Mouse (Mus musculus): ENCODE data around the gene Gm7030. TPM values are rescaled to one million over a fixed set of nuclear protein-coding genes. Genes with fewer than 3 reads are reported as not detected.
A peak's percentile ranks its signal among the peaks of the same experiment; 100 is the strongest.
"Not testable (repeated sequence)": the region's sequence is repeated elsewhere in the genome, so short reads cannot be mapped to it uniquely, and the experiment has no call there.

Gm7030 gene
- polyA plus RNA-seq, 1 experiment from 2014 or later = not detected

DNA sequence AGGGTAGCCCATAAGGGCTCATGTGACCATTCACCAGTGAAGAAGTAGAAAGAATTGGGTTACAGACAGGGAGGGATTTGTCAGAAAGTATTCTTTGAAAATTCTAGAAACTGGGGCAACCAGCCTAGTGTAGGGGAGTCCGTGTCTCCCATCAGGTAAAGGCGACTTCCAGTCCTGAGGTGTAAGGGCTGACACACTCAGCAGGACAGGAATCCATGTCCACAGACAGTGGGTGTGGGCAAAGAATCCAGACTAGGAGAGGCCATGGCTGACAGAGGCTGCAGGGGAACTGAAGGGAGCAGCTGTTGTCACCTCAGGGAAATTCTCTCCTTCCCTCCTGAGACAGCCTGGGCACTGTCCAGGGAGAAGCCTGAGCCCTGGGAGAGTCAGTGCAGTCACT is 37.7 kb upstream of the Gm7030 start:
- WGBS = 19% methylated on average over 2 of the region's 2 CpGs
- not testable (repeated sequence) for H3K4me1 ChIP-seq (ENCODE audit: control insufficient read depth, insufficient read depth, low read length); H3K4me3 ChIP-seq (ENCODE audit: low read depth, low read length); H3K9me3 ChIP-seq (replicated peaks; ENCODE audit: control insufficient read depth, low read length, poor library complexity, severe bottlenecking); H3K27ac ChIP-seq (ENCODE audit: low read length); H3K4me2 ChIP-seq (ENCODE audit: low read length); H3K9ac ChIP-seq (ENCODE audit: low read depth, low read length); ATAC-seq; H3K36me3 ChIP-seq (ENCODE audit: control insufficient read depth, insufficient read depth, low read length)
- peaks cover 66% of the 10 kb centered on the region for H3K27me3 ChIP-seq (ENCODE audit: control insufficient read depth, insufficient read depth, low read depth, low read length)

GRCm38 (mm10) chr17:36161129-36162051 is 32.2 kb upstream of the Gm7030 start:
- no peaks in the 10 kb centered on the region for H3K9me3 ChIP-seq (replicated peaks; ENCODE audit: control insufficient read depth, low read length, poor library complexity, severe bottlenecking)
- H3K9ac ChIP-seq (ENCODE audit: low read depth, low read length) = no peak overlapping the region
- H3K4me2 ChIP-seq (ENCODE audit: low read length) = peak overlapping the region; percentile 27; the same call in 1 of the 2 replicates
- WGBS = 1% methylated on average over 55 of the region's 56 CpGs
- no peak for ATAC-seq
- H3K27ac ChIP-seq (ENCODE audit: low read length) = no peak overlapping the region
- peak overlapping the region; percentile 1; the same call in 1 of the 2 replicates for H3K4me3 ChIP-seq (ENCODE audit: low read depth, low read length)
- H3K4me1 ChIP-seq (ENCODE audit: control insufficient read depth, insufficient read depth, low read length) = peaks cover 3% of the 10 kb centered on the region; the same call in 1 of the 2 replicates
- no peaks in the 10 kb centered on the region for H3K36me3 ChIP-seq (ENCODE audit: control insufficient read depth, insufficient read depth, low read length)
- peaks cover 59% of the 10 kb centered on the region for H3K27me3 ChIP-seq (ENCODE audit: control insufficient read depth, insufficient read depth, low read depth, low read length)

DNA sequence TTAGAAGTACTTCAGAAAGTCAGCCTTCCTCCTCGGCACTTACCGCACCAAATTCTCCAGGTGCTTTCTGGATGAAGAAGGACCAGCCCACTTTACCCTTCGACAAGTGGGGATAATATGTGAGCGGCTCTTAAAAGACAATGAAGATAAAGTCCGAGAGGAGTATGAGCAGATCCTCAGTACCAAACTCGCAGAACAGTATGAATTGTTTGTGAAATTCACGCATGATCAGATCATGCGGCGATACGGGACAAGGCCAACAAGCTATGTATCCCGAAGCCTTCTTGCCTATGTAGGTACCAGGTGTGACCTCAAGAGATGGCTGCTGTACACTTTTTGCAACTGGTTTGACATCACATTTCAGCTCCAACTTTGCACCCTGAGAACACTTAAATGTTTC is 29.0 kb upstream of the Gm7030 start:
- Histone ChIP-seq H3K27me3 (ENCODE audit: control insufficient read depth, insufficient read depth, low read depth, low read length) (peaks cover 38% of the 10 kb centered on the region), H3K4me2 (ENCODE audit: low read length) (peak overlapping the region; percentile 57), H3K4me3 (ENCODE audit: low read depth, low read length) (peak overlapping the region; percentile 29; the same call in 1 of the 2 replicates)
- WGBS = 11% methylated on average over 11 of the region's 11 CpGs
- not testable (repeated sequence) for H3K9me3 ChIP-seq (replicated peaks; ENCODE audit: control insufficient read depth, low read length, poor library complexity, severe bottlenecking); H3K27ac ChIP-seq (ENCODE audit: low read length); H3K4me1 ChIP-seq (ENCODE audit: control insufficient read depth, insufficient read depth, low read length); H3K9ac ChIP-seq (ENCODE audit: low read depth, low read length); ATAC-seq; H3K36me3 ChIP-seq (ENCODE audit: control insufficient read depth, insufficient read depth, low read length)

DNA sequence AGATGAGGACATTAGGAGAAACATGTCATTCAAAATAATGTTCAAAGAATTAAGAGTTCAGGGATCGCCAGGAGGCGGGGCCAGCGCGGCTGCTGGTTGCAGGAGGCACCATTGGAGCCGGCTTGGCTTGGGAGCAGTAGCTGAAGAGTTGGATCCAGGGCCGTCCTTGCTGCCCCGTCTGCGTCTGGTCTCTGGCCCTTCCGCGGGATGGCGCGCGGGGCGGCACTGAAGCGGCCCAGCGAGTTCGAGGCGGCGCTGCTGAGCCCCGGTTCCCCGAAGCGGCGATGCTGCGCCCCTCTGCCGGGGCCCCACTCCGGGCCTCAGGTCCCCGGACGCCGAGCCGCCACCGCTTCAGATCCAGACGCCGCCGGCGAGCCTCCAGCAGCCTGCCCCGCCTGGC is 28.6 kb upstream of the Gm7030 start:
- peak overlapping the region; percentile 29 for H3K4me3 ChIP-seq (ENCODE audit: low read depth, low read length)
- peak overlapping the region; percentile 57 for H3K4me2 ChIP-seq (ENCODE audit: low read length)
- H3K9me3 ChIP-seq (replicated peaks; ENCODE audit: control insufficient read depth, low read length, poor library complexity, severe bottlenecking); H3K36me3 ChIP-seq (ENCODE audit: control insufficient read depth, insufficient read depth, low read length); H3K27ac ChIP-seq (ENCODE audit: low read length); H3K4me1 ChIP-seq (ENCODE audit: control insufficient read depth, insufficient read depth, low read length); ATAC-seq: not testable (repeated sequence)
- H3K27me3 ChIP-seq (ENCODE audit: control insufficient read depth, insufficient read depth, low read depth, low read length) = peaks cover 37% of the 10 kb centered on the region
- H3K9ac ChIP-seq (ENCODE audit: low read depth, low read length) = 0 out of 2 replicates have a peak overlapping the region, but pooled peaks have one; percentile 6
- under 1% methylated on average over 36 of the region's 36 CpGs for WGBS

DNA sequence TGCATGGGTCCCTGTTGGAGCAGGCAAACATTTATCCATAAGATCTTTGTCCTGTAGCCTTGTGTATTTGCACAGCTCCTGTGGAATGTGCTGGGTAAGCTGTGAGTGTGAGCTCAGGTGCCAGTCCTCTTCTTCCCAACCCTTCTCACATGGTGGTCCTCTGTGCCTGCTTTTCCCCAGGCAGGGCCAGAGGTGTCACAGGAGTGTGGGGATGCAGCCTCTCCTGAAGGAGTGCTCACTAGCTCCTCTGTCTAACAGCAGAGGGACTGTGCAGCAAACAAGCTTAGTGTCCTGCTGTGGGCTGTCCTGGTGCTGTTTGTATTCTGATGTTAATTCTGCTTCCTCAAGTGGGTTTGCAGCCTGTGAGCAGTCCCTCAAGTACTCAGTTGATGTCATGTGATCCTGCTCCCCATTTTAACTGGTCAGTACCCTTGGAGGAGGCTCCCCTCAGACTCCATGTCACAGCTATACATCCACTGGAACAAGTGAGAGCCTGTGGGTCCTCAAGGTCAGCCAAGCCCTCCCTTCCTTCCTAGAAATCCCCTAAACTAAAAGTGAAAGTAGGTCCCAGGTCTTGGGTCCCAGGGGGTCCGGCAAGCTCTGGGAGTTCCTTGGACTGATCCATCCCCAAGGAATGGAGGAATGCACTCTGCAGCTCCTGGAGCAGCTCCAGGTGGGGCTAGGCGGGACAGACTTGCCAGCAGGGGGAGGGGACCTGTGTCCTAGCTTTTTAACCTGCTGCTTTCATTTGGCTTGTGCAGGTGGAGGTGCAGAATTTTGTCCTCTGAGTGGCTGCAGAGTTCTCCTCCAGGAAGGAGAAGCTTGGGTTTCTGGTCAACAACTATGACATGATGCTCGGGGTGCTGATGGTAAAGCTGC is 25.3 kb upstream of the Gm7030 start:
- Histone ChIP-seq H3K27me3 (ENCODE audit: control insufficient read depth, insufficient read depth, low read depth, low read length) (peaks cover 17% of the 10 kb centered on the region), H3K4me2 (ENCODE audit: low read length) (no peak overlapping the region), H3K4me3 (ENCODE audit: low read depth, low read length) (no peak overlapping the region), H3K36me3 (ENCODE audit: control insufficient read depth, insufficient read depth, low read length) (no peaks in the 10 kb centered on the region), H3K9me3 (replicated peaks; ENCODE audit: control insufficient read depth, low read length, poor library complexity, severe bottlenecking) (no peaks in the 10 kb centered on the region), H3K27ac (ENCODE audit: low read length) (no peak overlapping the region), H3K9ac (ENCODE audit: low read depth, low read length) (no peak overlapping the region), H3K4me1 (ENCODE audit: control insufficient read depth, insufficient read depth, low read length) (peaks cover 3% of the 10 kb centered on the region; the same call in 1 of the 2 replicates)
- WGBS = 15% methylated on average over 3 of the region's 3 CpGs
- no peak for ATAC-seq

DNA sequence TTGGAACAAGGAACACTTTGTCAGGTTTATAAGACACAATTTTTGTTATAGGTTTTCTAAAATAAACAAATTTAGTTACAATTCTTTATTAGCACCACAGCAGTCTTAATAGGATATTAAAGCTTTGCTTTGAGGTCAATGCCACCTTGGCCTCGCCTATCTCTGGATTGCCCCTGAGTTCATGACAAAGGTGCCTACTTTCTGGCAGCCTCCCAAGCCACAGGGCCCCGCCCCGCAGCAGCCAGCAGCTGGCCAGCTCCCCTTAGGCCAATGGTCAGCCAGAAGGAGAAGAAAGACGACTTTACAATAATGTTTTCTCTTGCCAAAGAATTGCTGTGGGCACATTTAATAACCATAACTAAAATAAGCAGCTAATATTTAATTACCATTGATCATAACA is 22.0 kb upstream of the Gm7030 start:
- WGBS = 40% methylated on average over 4 of the region's 4 CpGs
- not testable (repeated sequence) for ATAC-seq; H3K4me2 ChIP-seq (ENCODE audit: low read length)

DNA sequence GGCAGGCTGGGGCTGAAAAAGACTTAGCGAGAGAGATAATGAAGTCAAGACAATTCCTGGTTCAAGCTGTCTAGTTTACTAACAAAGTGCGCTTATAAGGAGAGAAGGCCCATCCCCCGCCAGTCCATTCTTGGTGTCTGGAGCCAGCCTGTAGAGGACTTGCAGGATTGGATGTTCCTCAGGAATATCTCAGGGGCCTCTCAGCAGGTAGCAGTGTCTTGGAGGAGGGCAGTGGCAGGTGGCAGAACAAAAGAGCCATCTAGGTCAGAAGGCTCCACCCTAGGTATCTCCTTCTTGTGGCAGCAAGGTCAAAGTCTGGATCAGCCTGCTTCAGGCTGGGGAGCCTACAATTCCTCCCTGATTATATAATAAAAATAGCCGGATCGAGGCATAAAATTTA is 19.2 kb upstream of the Gm7030 start:
- H3K36me3 ChIP-seq (ENCODE audit: control insufficient read depth, insufficient read depth, low read length); H3K4me2 ChIP-seq (ENCODE audit: low read length); H3K9me3 ChIP-seq (replicated peaks; ENCODE audit: control insufficient read depth, low read length, poor library complexity, severe bottlenecking); ATAC-seq; H3K4me3 ChIP-seq (ENCODE audit: low read depth, low read length); H3K9ac ChIP-seq (ENCODE audit: low read depth, low read length); H3K27ac ChIP-seq (ENCODE audit: low read length); H3K4me1 ChIP-seq (ENCODE audit: control insufficient read depth, insufficient read depth, low read length): not testable (repeated sequence)
- peaks cover 24% of the 10 kb centered on the region for H3K27me3 ChIP-seq (ENCODE audit: control insufficient read depth, insufficient read depth, low read depth, low read length)
- WGBS = 65% methylated on average over 5 of the region's 5 CpGs

More for the DNA sequence above, 22.0 kb upstream of the Gm7030 start:
- not testable (repeated sequence) for H3K36me3 ChIP-seq (ENCODE audit: control insufficient read depth, insufficient read depth, low read length); H3K4me1 ChIP-seq (ENCODE audit: control insufficient read depth, insufficient read depth, low read length); H3K27ac ChIP-seq (ENCODE audit: low read length); H3K9me3 ChIP-seq (replicated peaks; ENCODE audit: control insufficient read depth, low read length, poor library complexity, severe bottlenecking); H3K4me3 ChIP-seq (ENCODE audit: low read depth, low read length); H3K9ac ChIP-seq (ENCODE audit: low read depth, low read length)
- peaks cover 13% of the 10 kb centered on the region for H3K27me3 ChIP-seq (ENCODE audit: control insufficient read depth, insufficient read depth, low read depth, low read length)

DNA sequence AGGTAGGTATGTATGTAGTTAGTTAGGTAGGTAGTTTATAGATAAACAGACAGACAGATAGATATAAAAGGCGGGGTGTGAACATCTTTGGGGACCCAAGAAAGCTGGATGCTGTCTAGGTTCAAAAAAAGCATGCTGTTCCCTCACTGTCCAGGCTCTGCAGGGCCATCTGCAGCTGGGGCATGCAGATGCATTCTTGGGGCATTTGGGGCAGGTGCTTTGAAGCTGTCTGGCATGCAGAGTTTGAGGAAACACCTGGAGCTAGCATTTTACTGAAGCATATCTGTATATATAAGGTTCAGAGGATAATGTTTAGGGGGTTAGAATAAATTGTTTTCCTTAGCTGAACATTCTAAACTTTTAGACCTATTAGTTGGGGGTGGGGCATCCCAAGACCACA is 17.7 kb upstream of the Gm7030 start:
- H3K36me3 ChIP-seq (ENCODE audit: control insufficient read depth, insufficient read depth, low read length); H3K9ac ChIP-seq (ENCODE audit: low read depth, low read length); H3K27ac ChIP-seq (ENCODE audit: low read length); H3K4me1 ChIP-seq (ENCODE audit: control insufficient read depth, insufficient read depth, low read length); H3K4me3 ChIP-seq (ENCODE audit: low read depth, low read length); ATAC-seq; H3K4me2 ChIP-seq (ENCODE audit: low read length); H3K9me3 ChIP-seq (replicated peaks; ENCODE audit: control insufficient read depth, low read length, poor library complexity, severe bottlenecking): not testable (repeated sequence)
- 89% methylated on average over 1 of the region's 1 CpGs for WGBS
- peaks cover 30% of the 10 kb centered on the region for H3K27me3 ChIP-seq (ENCODE audit: control insufficient read depth, insufficient read depth, low read depth, low read length)

GRCm38 (mm10) chr17:36145861-36146156 is 16.6 kb upstream of the Gm7030 start:
- not testable (repeated sequence) for H3K27ac ChIP-seq (ENCODE audit: low read length); ATAC-seq; H3K4me1 ChIP-seq (ENCODE audit: control insufficient read depth, insufficient read depth, low read length); H3K36me3 ChIP-seq (ENCODE audit: control insufficient read depth, insufficient read depth, low read length); H3K9me3 ChIP-seq (replicated peaks; ENCODE audit: control insufficient read depth, low read length, poor library complexity, severe bottlenecking); H3K9ac ChIP-seq (ENCODE audit: low read depth, low read length)
- WGBS = 2% methylated on average over 13 of the region's 13 CpGs
- Histone ChIP-seq H3K27me3 (ENCODE audit: control insufficient read depth, insufficient read depth, low read depth, low read length) (peaks cover 30% of the 10 kb centered on the region), H3K4me2 (ENCODE audit: low read length) (peak overlapping the region; percentile 57), H3K4me3 (ENCODE audit: low read depth, low read length) (peak overlapping the region; percentile 31)
